Mouse (Mus musculus) cerebellum, adult 8-10 months (tissue): ENCODE results near the gene Tjp3.

Experiments used
- DNase-seq: peaks from one replicate; pipeline ENCODE4 v3.0.0; 2022

Tjp3 gene

GRCm38 (mm10) chr10:81297246-81297645 lies 5.9 kb upstream of the Tjp3 start:
- DNase-seq, result no peak

GRCm38 (mm10) chr10:81295185-81295584 lies 3.8 kb upstream of the Tjp3 start:
- DNase-seq, result no peak

- peak; percentile 86 for DNase-seq
Observed at GRCm38 (mm10) chr10:81294442-81294841, 3.1 kb upstream of the Tjp3 start.

GRCm38 (mm10) chr10:81293334-81294030 lies 2.1 kb upstream of the Tjp3 start:
- no peak for DNase-seq

- peak; percentile 100 for DNase-seq
Observed at GRCm38 (mm10) chr10:81292554-81293333, 1.4 kb upstream of the Tjp3 start, which contains the start of gene Pip5k1c. TSS of gene Pip5k1c (plus strand) at chr10:81292963.

- no peak for DNase-seq
Observed at GRCm38 (mm10) chr10:81290698-81291460, 502 bp downstream of the Tjp3 start.

- no peak for DNase-seq
Observed at GRCm38 (mm10) chr10:81289811-81290210, 1.6 kb downstream of the Tjp3 start.

- peak; percentile 65 for DNase-seq
Observed at GRCm38 (mm10) chr10:81289278-81289677, 2.1 kb downstream of the Tjp3 start.

- peak; percentile 62 for DNase-seq
Observed at GRCm38 (mm10) chr10:81288601-81289000, 2.8 kb downstream of the Tjp3 start.

- peak; percentile 72 for DNase-seq
Observed at GRCm38 (mm10) chr10:81287513-81288157, 3.7 kb downstream of the Tjp3 start.

GRCm38 (mm10) chr10:81286586-81286985 lies 4.8 kb downstream of the Tjp3 start:
- no peak for DNase-seq

- DNase-seq, result peak; percentile 83
Observed at GRCm38 (mm10) chr10:81285694-81286450, 5.5 kb downstream of the Tjp3 start.

GRCm38 (mm10) chr10:81284719-81285118 lies 6.7 kb downstream of the Tjp3 start:
- DNase-seq, result no peak

GRCm38 (mm10) chr10:81284189-81284588 lies 7.2 kb downstream of the Tjp3 start:
- DNase-seq, result no peak

GRCm38 (mm10) chr10:81279496-81279895 lies 11.9 kb downstream of the Tjp3 start:
- no peak for DNase-seq

- no peak for DNase-seq
Observed at GRCm38 (mm10) chr10:81277676-81278075, 13.7 kb downstream of the Tjp3 start.

GRCm38 (mm10) chr10:81273842-81274241 lies 17.5 kb downstream of the Tjp3 start:
- DNase-seq, result no peak

- no peak for DNase-seq
Observed at GRCm38 (mm10) chr10:81272356-81272755, 19.0 kb downstream of the Tjp3 start.

- no peak for DNase-seq
Observed at GRCm38 (mm10) chr10:81268643-81269412, 22.6 kb downstream of the Tjp3 start.

- DNase-seq, result peak; percentile 81
Observed at GRCm38 (mm10) chr10:81268056-81268455, 23.3 kb downstream of the Tjp3 start.
